Mouse (Mus musculus) c-Kit-positive CD71-negative TER-119-negative erythroid progenitor cells, embryonic 14.5 days (primary cell): ENCODE data around the gene Etl4.

ENCODE experiments used
- DNase-seq: peaks from one replicate; pipeline ENCODE4 v3.0.0-alpha.2; 2013; ENCODE audit warnings: low read depth

Gene Etl4

GRCm38 (mm10) chr2:20580331-20580730 is 670.8 kb downstream of the Etl4 start:
- no peak for DNase-seq

- no peak for DNase-seq
Measured at GRCm38 (mm10) chr2:20583032-20583431, 673.5 kb downstream of the Etl4 start.

GRCm38 (mm10) chr2:20583562-20584153 is 674.1 kb downstream of the Etl4 start:
- DNase-seq, result no peak

- DNase-seq, result no peak
Measured at GRCm38 (mm10) chr2:20587913-20588312, 678.3 kb downstream of the Etl4 start.

- DNase-seq, result no peak
Measured at GRCm38 (mm10) chr2:20588631-20589030, 679.1 kb downstream of the Etl4 start.

- no peak for DNase-seq
Measured at GRCm38 (mm10) chr2:20594129-20594528, 684.5 kb downstream of the Etl4 start.

- DNase-seq, result no peak
Measured at GRCm38 (mm10) chr2:20595000-20595399, 685.4 kb downstream of the Etl4 start.

GRCm38 (mm10) chr2:20596558-20596957 is 687.0 kb downstream of the Etl4 start:
- DNase-seq, result no peak

- no peak for DNase-seq
Measured at GRCm38 (mm10) chr2:20597193-20597592, 687.6 kb downstream of the Etl4 start.

GRCm38 (mm10) chr2:20602656-20603055 is 693.1 kb downstream of the Etl4 start:
- DNase-seq, result no peak

- no peak for DNase-seq
Measured at GRCm38 (mm10) chr2:20603536-20603935, 694.0 kb downstream of the Etl4 start.

GRCm38 (mm10) chr2:20603991-20604390 is 694.4 kb downstream of the Etl4 start:
- no peak for DNase-seq

GRCm38 (mm10) chr2:20609203-20609602 is 699.6 kb downstream of the Etl4 start:
- no peak for DNase-seq

GRCm38 (mm10) chr2:20615948-20616347 is 706.4 kb downstream of the Etl4 start:
- peak; percentile 9 for DNase-seq

- no peak for DNase-seq
Measured at GRCm38 (mm10) chr2:20618396-20618795, 708.8 kb downstream of the Etl4 start.

GRCm38 (mm10) chr2:20619881-20620280 is 710.3 kb downstream of the Etl4 start:
- no peak for DNase-seq

- no peak for DNase-seq
Measured at GRCm38 (mm10) chr2:20629156-20629712, 719.7 kb downstream of the Etl4 start.

GRCm38 (mm10) chr2:20638604-20639003 is 729.0 kb downstream of the Etl4 start:
- no peak for DNase-seq

- DNase-seq, result no peak
Measured at GRCm38 (mm10) chr2:20639721-20640120, 730.1 kb downstream of the Etl4 start.

GRCm38 (mm10) chr2:20642818-20643217 is 733.2 kb downstream of the Etl4 start:
- DNase-seq, result no peak

- no peak for DNase-seq
Measured at GRCm38 (mm10) chr2:20649817-20650216, 740.2 kb downstream of the Etl4 start.

GRCm38 (mm10) chr2:20653116-20653515 is 743.5 kb downstream of the Etl4 start:
- no peak for DNase-seq

GRCm38 (mm10) chr2:20654058-20654457 is 744.5 kb downstream of the Etl4 start:
- no peak for DNase-seq
